Mouse (Mus musculus) neural tube, embryonic 11.5 days (tissue): ENCODE measurements at regions not wholly inside any gene's neighbourhood (a gene's known extent, or its start where the extent isn't known, plus 50 kb on each side); places are given as distances from the start of the nearest gene placed in this dataset.
A peak's percentile ranks its signal among the peaks of the same experiment; 100 is the strongest.
"Not testable (repeated sequence)": the region's sequence is repeated elsewhere in the genome, so short reads cannot be mapped to it uniquely, and the experiment has no call there.

ENCODE experiments used
- ATAC-seq: fragments of 200-750 bp; cut with Nextera tagmentation; 2 replicates; pipeline ENCODE4 v1.8.0; 2017; ENCODE audit warnings: moderate number of reproducible peaks, mild to moderate bottlenecking, moderate TSS enrichment, moderate library complexity; ENCODE audit not compliant: insufficient read depth, low FRiP score, low TSS enrichment
- DNase-seq: peaks from one replicate; pipeline ENCODE4 v3.0.0-alpha.2; 2015; ENCODE audit warnings: low spot score
- H3K27ac ChIP-seq: fragments of 300-500 bp; sonication (generic); 2 replicates; pipeline ENCODE4 v1.5.1; 2014; ENCODE audit warnings: low read depth, mild to moderate bottlenecking, low read length
- H3K27me3 ChIP-seq: fragments of 300-500 bp; sonication (generic); 2 replicates; pipeline ENCODE4 v1.6.1; 2014; ENCODE audit warnings: mild to moderate bottlenecking, low read length, mixed read lengths; ENCODE audit not compliant: control insufficient read depth, insufficient read depth
- H3K36me3 ChIP-seq: fragments of 300-500 bp; sonication (generic); 2 replicates; pipeline ENCODE4 v1.6.1; 2014; ENCODE audit warnings: mild to moderate bottlenecking, low read length, moderate library complexity, mixed read lengths; ENCODE audit not compliant: control insufficient read depth, insufficient read depth
- H3K4me1 ChIP-seq: fragments of 300-500 bp; sonication (generic); 2 replicates; pipeline ENCODE4 v1.6.1; 2014; ENCODE audit warnings: low read length, mixed read lengths; ENCODE audit not compliant: control insufficient read depth, insufficient read depth
- H3K4me2 ChIP-seq: fragments of 300-500 bp; sonication (generic); 2 replicates; pipeline ENCODE4 v1.6.1; 2014; ENCODE audit warnings: low read depth, mild to moderate bottlenecking, moderate library complexity
- H3K4me3 ChIP-seq: fragments of 300-500 bp; sonication (generic); 2 replicates; pipeline ENCODE4 v1.5.1; 2014; ENCODE audit warnings: low read depth, low read length
- H3K9ac ChIP-seq: fragments of 300-500 bp; sonication (generic); 2 replicates; pipeline ENCODE4 v1.6.1; 2014; ENCODE audit warnings: mild to moderate bottlenecking, low read length
- H3K9me3 ChIP-seq: fragments of 300-500 bp; sonication (generic); 2 replicates; pipeline ENCODE4 v1.6.1; 2016; ENCODE audit warnings: low read length; ENCODE audit not compliant: control insufficient read depth
- whole genome bisulfite sequencing: fragments of 180-500 bp; shearing (Covaris S2); extraction: QIAGEN DNeasy Blood & Tissue Kit; methylation state at CpG from one replicate; pipeline ENCODE4 v1.1.7; 2014; 5-methylcytosine and 5-hydroxymethylcytosine counted together

DNA sequence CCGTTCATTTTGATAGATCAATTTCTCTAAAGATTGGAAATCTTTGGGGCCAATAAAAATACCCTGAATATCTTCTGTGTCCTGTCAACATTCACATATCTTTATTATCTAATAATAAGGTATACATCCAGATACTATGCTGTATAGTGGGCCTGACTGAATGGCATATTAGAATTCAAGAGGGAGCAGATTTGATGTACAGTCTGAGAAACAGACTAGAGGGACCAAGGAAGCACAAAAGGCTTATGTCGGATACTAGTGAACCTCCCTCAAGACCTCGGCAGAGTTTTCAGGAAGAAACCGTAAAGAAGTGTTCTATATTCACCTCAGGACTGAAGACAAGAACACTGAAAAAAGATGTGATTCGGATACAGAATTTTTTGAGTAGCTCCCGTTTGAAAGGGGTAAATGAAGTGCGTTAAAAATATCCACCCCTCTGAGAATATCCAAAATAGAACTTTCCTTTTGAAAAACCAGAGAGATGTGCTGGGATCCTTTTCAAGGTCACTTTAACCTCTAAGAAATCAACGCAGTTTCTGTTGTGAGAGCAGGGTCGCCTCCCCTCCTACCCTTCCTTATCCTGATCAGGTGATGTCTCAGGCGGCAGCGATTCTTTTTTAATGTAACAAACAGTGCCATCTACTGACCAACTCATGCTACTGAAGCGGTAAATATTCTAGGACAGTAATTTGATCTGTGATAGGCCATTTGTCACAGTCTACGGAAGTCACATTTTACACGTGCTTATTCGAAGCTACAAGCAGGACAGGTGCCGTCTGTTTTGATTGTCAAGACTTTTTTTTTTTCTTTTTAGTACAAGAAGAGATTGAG is 485.1 kb upstream of the Hsf2 start:
- H3K4me1 ChIP-seq, result no peaks in the 10 kb centered on the region
- DNase-seq, result peak; percentile 57
- H3K27ac ChIP-seq, result no peak overlapping the region
- H3K9me3 ChIP-seq, result no peaks in the 10 kb centered on the region
- H3K9ac ChIP-seq, result no peak overlapping the region
- no peaks in the 10 kb centered on the region for H3K36me3 ChIP-seq
- 25% methylated on average over 16 of the region's 16 CpGs for WGBS
- no peaks in the 10 kb centered on the region for H3K27me3 ChIP-seq
- peak overlapping the region; percentile 27 for H3K4me2 ChIP-seq
- no peak overlapping the region for H3K4me3 ChIP-seq
- peak; percentile 79 for ATAC-seq

- ATAC-seq, result peak; percentile 29; the same call in 1 of the 2 replicates
Measured at GRCm38 (mm10) chr10:57001723-57002110, 484.5 kb upstream of the Hsf2 start.

GRCm38 (mm10) chr10:57037641-57038040 is 448.5 kb upstream of the Hsf2 start:
- no peaks in the 10 kb centered on the region for H3K4me1 ChIP-seq
- H3K27me3 ChIP-seq, result no peaks in the 10 kb centered on the region
- ATAC-seq, result no peak
- H3K27ac ChIP-seq, result no peak overlapping the region
- H3K9ac ChIP-seq, result no peak overlapping the region
- no peak overlapping the region for H3K4me2 ChIP-seq
- H3K9me3 ChIP-seq, result no peaks in the 10 kb centered on the region
- no peaks in the 10 kb centered on the region for H3K36me3 ChIP-seq
- no peak for DNase-seq
- no peak overlapping the region for H3K4me3 ChIP-seq
- whole genome bisulfite sequencing, result 87% methylated on average over 2 of the region's 2 CpGs

More at GRCm38 (mm10) chr10:57001723-57002110, 484.5 kb upstream of the Hsf2 start:
- Histone ChIP-seq H3K9me3 (no peaks in the 10 kb centered on the region), H3K27me3 (no peaks in the 10 kb centered on the region), H3K27ac (no peak overlapping the region), H3K4me1 (no peaks in the 10 kb centered on the region), H3K9ac (no peak overlapping the region), H3K36me3 (no peaks in the 10 kb centered on the region), H3K4me3 (no peak overlapping the region), H3K4me2 (no peak overlapping the region)
- DNase-seq, result no peak
- WGBS, result 59% methylated on average over 8 of the region's 8 CpGs

GRCm38 (mm10) chr10:57040201-57040600 is 446.0 kb upstream of the Hsf2 start:
- H3K4me2 ChIP-seq, result no peak overlapping the region
- no peak for DNase-seq
- H3K27me3 ChIP-seq, result no peaks in the 10 kb centered on the region
- H3K36me3 ChIP-seq, result no peaks in the 10 kb centered on the region
- no peaks in the 10 kb centered on the region for H3K4me1 ChIP-seq
- no peak overlapping the region for H3K27ac ChIP-seq
- 70% methylated on average over 5 of the region's 5 CpGs for WGBS
- no peak overlapping the region for H3K4me3 ChIP-seq
- ATAC-seq, result no peak
- no peak overlapping the region for H3K9ac ChIP-seq
- no peaks in the 10 kb centered on the region for H3K9me3 ChIP-seq

DNA sequence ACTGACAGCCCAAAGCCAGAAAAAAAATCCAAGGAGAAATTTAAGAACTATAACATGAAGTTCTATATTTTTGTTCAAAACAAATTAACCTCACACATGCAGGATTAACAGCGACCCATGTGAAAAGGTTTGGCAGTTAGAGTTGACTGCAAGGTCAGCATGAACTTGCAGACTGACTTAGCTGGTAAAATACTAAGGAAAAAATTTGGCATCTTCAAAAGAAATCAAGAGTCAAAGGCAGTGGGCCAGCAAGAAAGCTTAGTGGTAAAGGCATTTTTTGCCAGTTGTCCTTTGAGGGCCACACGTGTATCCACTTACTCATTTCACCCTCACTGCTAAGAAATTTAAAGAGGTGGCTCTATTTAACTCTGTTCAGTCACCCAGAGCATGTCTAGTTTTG is 440.2 kb upstream of the Hsf2 start:
- Histone ChIP-seq H3K27ac (no peak overlapping the region), H3K4me3 (no peak overlapping the region), H3K4me2 (no peak overlapping the region), H3K36me3 (no peaks in the 10 kb centered on the region), H3K9ac (no peak overlapping the region), H3K27me3 (no peaks in the 10 kb centered on the region), H3K9me3 (no peaks in the 10 kb centered on the region), H3K4me1 (no peaks in the 10 kb centered on the region)
- ATAC-seq (no peak), DNase-seq (no peak)
- WGBS, result 84% methylated on average over 2 of the region's 2 CpGs

DNA sequence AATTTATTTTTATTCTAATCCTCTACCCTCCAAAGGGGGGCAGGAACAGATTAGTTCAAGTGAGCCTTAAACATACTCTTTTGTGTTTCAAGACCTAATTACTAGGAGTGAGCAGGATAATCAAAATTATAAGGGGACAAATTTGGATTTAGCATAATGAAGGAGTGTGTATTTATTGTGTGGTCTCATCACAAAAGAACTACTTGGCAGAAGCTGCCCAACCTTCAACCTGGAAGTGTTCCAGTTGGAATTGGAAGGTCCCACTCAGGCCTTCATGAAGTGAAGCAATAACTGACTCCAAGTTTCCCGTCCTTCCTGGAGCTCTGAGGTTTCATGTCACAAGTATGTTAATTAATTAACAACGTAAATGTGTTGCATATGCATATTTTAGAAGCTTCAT is 439.3 kb upstream of the Hsf2 start:
- H3K9me3 ChIP-seq, result no peaks in the 10 kb centered on the region
- 81% methylated on average over 2 of the region's 2 CpGs for WGBS

GRCm38 (mm10) chr10:57047719-57048118 is 438.5 kb upstream of the Hsf2 start:
- ATAC-seq, result no peak
- H3K27me3 ChIP-seq, result no peaks in the 10 kb centered on the region
- no peak overlapping the region for H3K4me3 ChIP-seq
- no peaks in the 10 kb centered on the region for H3K36me3 ChIP-seq
- no peak overlapping the region for H3K9ac ChIP-seq
- no peak overlapping the region for H3K4me2 ChIP-seq
- H3K9me3 ChIP-seq, result no peaks in the 10 kb centered on the region
- no peak for DNase-seq
- H3K27ac ChIP-seq, result no peak overlapping the region
- no peaks in the 10 kb centered on the region for H3K4me1 ChIP-seq

More for the DNA sequence above, 439.3 kb upstream of the Hsf2 start:
- no peak for DNase-seq
- H3K4me2 ChIP-seq, result no peak overlapping the region
- no peak overlapping the region for H3K27ac ChIP-seq
- H3K4me1 ChIP-seq, result no peaks in the 10 kb centered on the region
- no peak for ATAC-seq
- no peak overlapping the region for H3K4me3 ChIP-seq
- no peaks in the 10 kb centered on the region for H3K27me3 ChIP-seq
- no peak overlapping the region for H3K9ac ChIP-seq
- H3K36me3 ChIP-seq, result no peaks in the 10 kb centered on the region

DNA sequence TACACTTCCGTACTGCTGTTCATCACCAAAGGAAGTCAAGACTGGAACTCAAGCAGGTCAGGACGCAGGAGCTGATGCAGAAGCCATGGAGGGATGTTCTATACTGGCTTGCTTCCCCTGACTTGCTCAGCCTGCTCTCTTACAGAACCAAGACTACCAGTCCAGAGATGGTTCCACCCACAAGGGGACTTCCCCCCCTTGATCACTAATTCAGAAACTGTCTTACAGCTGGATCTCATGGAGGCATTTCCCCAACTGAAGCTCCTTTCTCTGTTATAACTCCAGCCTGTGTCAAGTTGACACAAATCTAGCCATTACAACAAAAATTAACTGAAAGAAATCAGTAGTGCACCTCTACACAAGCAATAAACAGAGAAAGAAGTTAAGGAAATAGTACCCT is 432.8 kb upstream of the Hsf2 start:
- ATAC-seq, H3K4me1 ChIP-seq, H3K4me2 ChIP-seq, H3K36me3 ChIP-seq, H3K4me3 ChIP-seq, DNase-seq, H3K9me3 ChIP-seq, H3K27me3 ChIP-seq, H3K27ac ChIP-seq, H3K9ac ChIP-seq: not testable (repeated sequence)
- 91% methylated on average over 2 of the region's 2 CpGs for WGBS

DNA sequence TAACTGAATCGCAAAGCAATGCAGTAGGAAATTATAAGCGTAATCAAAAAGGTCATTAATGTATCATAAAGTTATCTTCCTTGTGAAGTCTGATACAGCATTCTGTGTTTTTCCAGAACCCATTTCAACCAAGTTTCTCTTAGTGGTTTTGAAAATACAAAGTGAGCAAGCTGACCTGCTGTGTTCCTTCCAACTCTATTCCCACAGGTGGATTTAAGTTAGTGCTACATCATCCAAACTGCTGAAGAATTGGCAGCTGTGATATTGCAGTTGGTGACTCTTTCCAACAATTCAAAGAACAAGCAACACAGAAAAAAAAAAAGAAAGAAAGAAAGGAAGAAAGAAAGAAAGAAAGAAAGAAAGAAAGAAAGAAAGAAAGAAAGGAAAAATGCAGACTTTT is 396.1 kb upstream of the Hsf2 start:
- ATAC-seq, result no peak
- Histone ChIP-seq H3K9ac (no peak overlapping the region), H3K4me3 (no peak overlapping the region)

More for the DNA sequence above, 396.1 kb upstream of the Hsf2 start:
- H3K4me1 ChIP-seq, result no peaks in the 10 kb centered on the region
- H3K27me3 ChIP-seq, result no peaks in the 10 kb centered on the region
- H3K9me3 ChIP-seq, result no peaks in the 10 kb centered on the region
- H3K36me3 ChIP-seq, result no peaks in the 10 kb centered on the region
- H3K4me2 ChIP-seq, result no peak overlapping the region
- WGBS, result 87% methylated on average over 2 of the region's 2 CpGs
- no peak for DNase-seq
- no peak overlapping the region for H3K27ac ChIP-seq
